Mouse (Mus musculus): Measurements from ENCODE around the gene Mcoln3. TPM values are rescaled to one million over a fixed set of nuclear protein-coding genes. Genes with fewer than 3 reads are reported as not detected.

Mcoln3 gene
- polyA plus RNA-seq, 1 experiment, result not detected

DNA sequence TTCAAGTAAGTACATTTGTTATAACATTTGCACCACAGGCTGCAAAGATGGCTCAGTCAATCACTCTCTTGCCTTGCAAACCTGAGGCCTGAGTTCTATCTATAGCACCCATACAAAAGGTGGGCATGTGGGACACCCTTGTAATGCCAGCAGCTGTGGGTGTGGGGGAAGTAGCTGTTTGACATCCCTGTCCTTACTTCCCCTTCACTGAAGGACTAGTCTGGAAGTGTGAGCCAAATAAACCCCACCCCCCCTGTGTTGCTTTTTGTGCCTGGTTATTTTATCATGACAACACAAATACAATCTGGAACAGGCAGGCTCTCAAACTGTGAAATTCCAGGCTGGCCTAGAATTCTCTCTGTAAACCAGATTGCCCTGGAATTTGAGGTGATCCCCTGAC is 17.3 kb upstream of the Mcoln3 start:
- H3K4me1 ChIP-seq (ENCODE audit: control insufficient read depth, insufficient read depth, low read length), result no peaks in the 10 kb centered on the region
- TF ChIP-seq CTCF (IDR thresholded peaks at IDR 0.05; ENCODE audit: control insufficient read depth, insufficient read depth, low read length) (no peak), POLR2A (IDR thresholded peaks at IDR 0.05; ENCODE audit: borderline replicate concordance, control insufficient read depth, low read depth, low read length) (no peak)
- H3K4me3 ChIP-seq (replicated peaks; ENCODE audit: control insufficient read depth, low read depth, low read length), result no peak overlapping the region
- H3K27ac ChIP-seq (ENCODE audit: control insufficient read depth, insufficient read depth, low read depth, low read length, poor library complexity), result no peak overlapping the region

DNA sequence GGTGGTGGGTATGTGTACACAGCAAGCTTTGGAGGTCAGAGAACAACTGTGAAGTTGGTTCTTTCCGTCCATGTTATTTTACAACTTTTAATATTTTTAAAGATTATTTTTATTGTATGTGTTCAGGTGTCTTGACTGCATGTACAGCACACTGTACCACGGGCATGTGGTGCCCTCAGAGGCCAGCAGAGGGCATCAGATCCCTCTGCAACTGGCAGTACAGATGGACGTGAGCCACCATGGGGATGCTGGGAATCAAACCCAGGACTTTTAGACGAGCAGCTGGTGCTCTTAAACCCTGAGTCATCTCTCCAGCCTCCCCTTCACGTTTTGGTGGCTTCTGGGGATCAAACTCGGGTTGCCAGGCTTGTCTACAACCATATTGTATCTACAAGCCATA is 15.2 kb upstream of the Mcoln3 start:
- WGBS, result 54% methylated on average over 6 of the region's 6 CpGs
- TF ChIP-seq POLR2A (IDR thresholded peaks at IDR 0.05; ENCODE audit: borderline replicate concordance, control insufficient read depth, low read depth, low read length) (no peak), CTCF (IDR thresholded peaks at IDR 0.05; ENCODE audit: control insufficient read depth, insufficient read depth, low read length) (peak; percentile 55; the same call in 1 of the 2 replicates)
- no peak overlapping the region for H3K4me3 ChIP-seq (replicated peaks; ENCODE audit: control insufficient read depth, low read depth, low read length)
- no peaks in the 10 kb centered on the region for H3K4me1 ChIP-seq (ENCODE audit: control insufficient read depth, insufficient read depth, low read length)
- H3K27ac ChIP-seq (ENCODE audit: control insufficient read depth, insufficient read depth, low read depth, low read length, poor library complexity), result no peak overlapping the region

DNA sequence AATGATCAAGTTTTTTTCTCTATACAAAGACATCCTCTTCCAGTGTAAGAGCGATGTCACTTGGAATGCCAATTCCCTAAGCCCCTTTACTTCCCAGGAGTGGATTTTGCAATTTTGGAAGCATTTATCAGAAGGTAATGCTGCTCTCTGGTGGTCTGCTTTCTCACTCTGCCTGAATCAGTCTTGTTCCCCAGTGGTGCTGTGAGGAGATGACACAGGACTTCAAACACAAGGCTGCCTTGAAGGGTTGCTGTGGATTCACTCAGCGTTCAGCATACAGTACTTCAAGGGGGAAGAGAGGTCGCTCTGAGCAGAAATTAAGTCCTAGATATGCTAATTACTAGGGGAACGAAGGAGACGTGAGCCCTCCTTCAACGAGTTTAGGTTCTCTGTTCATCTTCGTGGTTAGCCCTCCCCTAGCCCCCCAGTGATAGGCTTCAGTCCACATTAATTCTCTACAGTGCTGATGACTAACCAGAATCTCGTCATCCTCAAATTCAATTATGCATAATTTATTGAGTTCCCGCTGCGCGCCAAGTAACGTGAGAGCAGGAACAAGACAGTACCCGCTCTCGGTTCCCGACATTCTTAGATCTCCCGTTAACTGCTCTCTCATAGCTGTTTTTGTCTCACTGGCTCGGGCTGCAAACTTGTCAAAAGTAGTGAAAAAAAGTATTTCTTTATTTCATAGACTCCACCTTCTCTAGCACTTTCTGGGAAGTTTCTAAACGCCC is 10.0 kb upstream of the Mcoln3 start:
- H3K4me1 ChIP-seq (ENCODE audit: control insufficient read depth, insufficient read depth, low read length), result no peaks in the 10 kb centered on the region
- WGBS, result 5% methylated on average over 18 of the region's 18 CpGs
- TF ChIP-seq POLR2A (IDR thresholded peaks at IDR 0.05; ENCODE audit: borderline replicate concordance, control insufficient read depth, low read depth, low read length) (no peak), CTCF (IDR thresholded peaks at IDR 0.05; ENCODE audit: control insufficient read depth, insufficient read depth, low read length) (no peak)
- H3K4me3 ChIP-seq (replicated peaks; ENCODE audit: control insufficient read depth, low read depth, low read length), result no peak overlapping the region
- no peak overlapping the region for H3K27ac ChIP-seq (ENCODE audit: control insufficient read depth, insufficient read depth, low read depth, low read length, poor library complexity)

DNA sequence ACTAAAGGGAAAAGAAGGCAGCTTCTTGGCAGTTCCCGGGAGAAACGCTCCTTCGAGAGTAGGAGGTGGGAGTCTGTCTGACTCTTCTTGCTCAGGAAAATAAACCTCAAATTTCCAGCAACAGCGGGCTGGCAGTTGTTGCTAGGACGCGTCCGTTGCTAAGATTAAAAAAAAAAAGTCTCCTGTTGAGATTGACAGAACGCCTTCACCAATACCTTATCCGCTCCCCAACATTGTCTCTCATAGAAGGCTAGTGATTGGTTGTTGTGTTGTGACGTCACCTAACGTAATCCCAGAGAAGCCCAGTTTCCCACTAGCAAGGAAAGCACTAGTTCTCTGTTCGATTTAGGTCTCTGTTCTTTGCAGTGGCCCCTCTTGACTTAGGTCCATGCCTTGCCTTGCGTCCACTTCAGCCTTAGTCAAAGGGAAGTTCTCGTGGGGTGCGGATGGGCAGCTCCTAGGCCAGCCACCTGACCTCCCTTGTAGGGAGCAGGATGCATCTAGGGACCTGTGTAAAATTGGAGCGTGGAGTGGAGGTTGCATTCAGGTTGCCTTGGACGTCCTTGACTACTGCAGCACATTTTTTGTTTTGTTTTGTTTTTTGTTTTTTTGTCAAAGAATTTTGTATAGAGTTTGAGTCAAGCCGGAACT is 9.2 kb upstream of the Mcoln3 start, which contains the start of gene Wdr63:
Gene Wdr63, minus strand, starts transcription at position 210 of the 651 bp plus-strand sequence.
- 19% methylated on average over 18 of the region's 18 CpGs for WGBS
- Histone ChIP-seq H3K4me1 (ENCODE audit: control insufficient read depth, insufficient read depth, low read length) (no peaks in the 10 kb centered on the region), H3K4me3 (replicated peaks; ENCODE audit: control insufficient read depth, low read depth, low read length) (no peak within 1 kb of the TSS), H3K27ac (ENCODE audit: control insufficient read depth, insufficient read depth, low read depth, low read length, poor library complexity) (no peak within 1 kb of the TSS)
- TF ChIP-seq POLR2A (IDR thresholded peaks at IDR 0.05; ENCODE audit: borderline replicate concordance, control insufficient read depth, low read depth, low read length) (no peak), CTCF (IDR thresholded peaks at IDR 0.05; ENCODE audit: control insufficient read depth, insufficient read depth, low read length) (no peak)

DNA sequence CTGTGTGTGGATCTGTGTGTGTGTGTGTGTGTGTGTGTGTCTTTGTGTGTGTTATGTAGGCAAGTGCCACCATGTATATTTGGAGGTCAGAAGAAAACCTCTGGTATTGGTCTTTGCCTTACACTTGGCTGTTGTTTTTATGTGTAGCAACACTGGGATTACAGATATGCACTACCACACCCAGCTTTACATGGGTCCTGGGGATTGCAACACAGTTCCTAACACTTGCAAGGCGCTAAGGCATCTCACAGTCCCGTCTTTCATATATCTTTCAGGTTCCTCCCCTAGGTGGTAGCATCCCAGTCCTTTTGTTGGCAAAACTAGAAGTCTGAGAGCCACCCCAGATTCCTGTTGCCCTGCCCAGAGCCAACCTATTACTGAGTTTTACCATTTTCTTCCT is 8.3 kb upstream of the Mcoln3 start:
- Histone ChIP-seq H3K4me1 (ENCODE audit: control insufficient read depth, insufficient read depth, low read length) (no peaks in the 10 kb centered on the region), H3K27ac (ENCODE audit: control insufficient read depth, insufficient read depth, low read depth, low read length, poor library complexity) (no peak overlapping the region), H3K4me3 (replicated peaks; ENCODE audit: control insufficient read depth, low read depth, low read length) (no peak overlapping the region)
- 53% methylated on average over 2 of the region's 2 CpGs for WGBS
- no peak for TF ChIP-seq POLR2A (IDR thresholded peaks at IDR 0.05; ENCODE audit: borderline replicate concordance, control insufficient read depth, low read depth, low read length)
- no peak for TF ChIP-seq CTCF (IDR thresholded peaks at IDR 0.05; ENCODE audit: control insufficient read depth, insufficient read depth, low read length)

DNA sequence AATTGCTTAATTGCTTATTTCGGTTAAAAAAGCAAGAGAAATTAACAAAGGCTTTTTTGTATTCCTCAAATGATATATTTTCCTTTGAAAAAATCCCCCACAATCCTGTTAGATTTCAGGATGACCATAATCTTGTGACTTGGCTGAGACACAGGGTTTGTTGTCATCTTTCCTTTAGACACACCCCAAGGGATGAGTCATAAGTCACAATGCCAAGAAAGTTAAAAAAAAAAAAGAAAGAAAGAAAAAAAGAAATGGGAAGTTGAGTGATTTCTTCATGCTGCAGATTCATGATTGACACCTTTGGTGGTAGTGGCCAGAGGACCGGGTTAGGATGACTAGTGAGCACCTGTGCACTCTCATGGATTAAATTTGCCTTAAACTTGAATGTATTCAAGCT is 6.9 kb upstream of the Mcoln3 start:
- 35% methylated on average over 2 of the region's 2 CpGs for WGBS
- H3K27ac ChIP-seq (ENCODE audit: control insufficient read depth, insufficient read depth, low read depth, low read length, poor library complexity), result no peak overlapping the region

DNA sequence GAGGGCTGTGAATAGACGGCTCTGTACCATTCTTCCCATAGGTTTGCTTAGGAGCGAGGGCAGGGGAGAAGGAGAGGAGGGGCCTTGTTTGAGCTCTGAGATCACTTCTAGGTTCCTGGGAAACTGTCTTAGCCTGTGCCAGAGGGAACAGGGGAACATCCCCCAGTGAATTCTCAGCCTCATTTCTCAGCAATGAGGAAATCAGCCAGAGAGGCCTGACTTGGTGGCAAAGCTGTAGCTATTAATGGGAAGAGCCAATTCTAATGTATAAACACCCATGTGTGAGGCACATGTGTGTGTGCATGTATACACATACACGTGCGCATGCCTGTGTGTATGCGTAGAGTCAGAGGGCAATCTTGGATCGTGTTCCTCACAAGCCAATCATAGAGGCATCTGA is 6.3 kb upstream of the Mcoln3 start:
- Histone ChIP-seq H3K4me1 (ENCODE audit: control insufficient read depth, insufficient read depth, low read length) (no peaks in the 10 kb centered on the region), H3K4me3 (replicated peaks; ENCODE audit: control insufficient read depth, low read depth, low read length) (no peak overlapping the region), H3K27ac (ENCODE audit: control insufficient read depth, insufficient read depth, low read depth, low read length, poor library complexity) (no peak overlapping the region)
- WGBS, result 73% methylated on average over 6 of the region's 6 CpGs
- no peak for TF ChIP-seq CTCF (IDR thresholded peaks at IDR 0.05; ENCODE audit: control insufficient read depth, insufficient read depth, low read length)
- TF ChIP-seq POLR2A (IDR thresholded peaks at IDR 0.05; ENCODE audit: borderline replicate concordance, control insufficient read depth, low read depth, low read length), result no peak

More for the DNA sequence above, 6.9 kb upstream of the Mcoln3 start:
- TF ChIP-seq CTCF (IDR thresholded peaks at IDR 0.05; ENCODE audit: control insufficient read depth, insufficient read depth, low read length) (no peak), POLR2A (IDR thresholded peaks at IDR 0.05; ENCODE audit: borderline replicate concordance, control insufficient read depth, low read depth, low read length) (no peak)
- Histone ChIP-seq H3K4me3 (replicated peaks; ENCODE audit: control insufficient read depth, low read depth, low read length) (no peak overlapping the region), H3K4me1 (ENCODE audit: control insufficient read depth, insufficient read depth, low read length) (no peaks in the 10 kb centered on the region)

DNA sequence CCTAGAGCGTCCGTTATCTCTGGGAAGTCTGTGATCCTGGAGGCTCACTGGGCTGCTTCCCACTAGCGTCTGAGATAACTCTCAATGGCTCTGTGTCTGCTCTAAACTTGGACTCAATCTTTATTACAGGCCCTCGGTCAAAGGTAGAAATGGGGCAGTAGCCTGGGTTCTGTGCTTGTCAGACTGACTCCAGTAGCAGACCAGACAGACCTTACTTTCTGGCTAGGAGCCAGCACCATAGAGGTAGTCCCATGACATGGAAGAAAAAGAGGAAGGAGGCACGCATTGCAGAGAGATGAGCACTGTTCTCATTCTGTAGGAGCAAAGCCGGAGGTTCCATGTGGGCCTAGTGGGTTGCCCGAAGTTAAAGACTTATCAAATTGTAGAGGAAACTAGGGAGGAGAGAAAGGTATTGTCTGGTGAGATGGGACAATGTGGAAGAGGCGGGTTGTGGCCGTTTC is 777 bp downstream of the Mcoln3 start:
- 53% methylated on average over 9 of the region's 9 CpGs for WGBS
- Histone ChIP-seq H3K4me1 (ENCODE audit: control insufficient read depth, insufficient read depth, low read length) (no peaks in the 10 kb centered on the region), H3K4me3 (replicated peaks; ENCODE audit: control insufficient read depth, low read depth, low read length) (no peak overlapping the region), H3K27ac (ENCODE audit: control insufficient read depth, insufficient read depth, low read depth, low read length, poor library complexity) (no peak overlapping the region)
- TF ChIP-seq POLR2A (IDR thresholded peaks at IDR 0.05; ENCODE audit: borderline replicate concordance, control insufficient read depth, low read depth, low read length) (no peak), CTCF (IDR thresholded peaks at IDR 0.05; ENCODE audit: control insufficient read depth, insufficient read depth, low read length) (no peak)

Data from bone marrow, adult 2 months (tissue).